Mouse (Mus musculus) cerebellum, adult 9-11 months (tissue): ENCODE measurements around the gene A630001G21Rik.

Source experiments
- DNase-seq: peaks from one replicate; pipeline ENCODE4 v3.0.0; 2022

A630001G21Rik gene

DNA sequence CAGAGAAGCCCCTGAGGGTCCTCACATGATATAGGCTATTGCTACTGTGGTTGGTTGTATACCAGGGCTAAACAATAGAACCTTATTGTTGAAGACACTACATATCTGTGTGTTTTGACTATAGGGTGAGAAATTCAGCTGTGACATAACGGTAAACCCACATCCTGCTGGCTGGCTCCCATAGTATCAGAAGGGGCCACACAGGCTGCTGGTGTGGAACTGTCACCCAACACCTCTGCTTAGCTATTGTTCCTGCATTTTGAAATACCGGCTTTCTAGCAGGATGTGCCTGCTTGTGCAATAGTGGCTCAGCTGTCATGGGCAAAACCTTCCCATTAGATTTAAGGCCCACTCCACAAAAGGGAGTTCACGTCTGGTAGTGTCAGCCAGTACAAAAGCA is 45.9 kb downstream of the A630001G21Rik start:
- no peak for DNase-seq

DNA sequence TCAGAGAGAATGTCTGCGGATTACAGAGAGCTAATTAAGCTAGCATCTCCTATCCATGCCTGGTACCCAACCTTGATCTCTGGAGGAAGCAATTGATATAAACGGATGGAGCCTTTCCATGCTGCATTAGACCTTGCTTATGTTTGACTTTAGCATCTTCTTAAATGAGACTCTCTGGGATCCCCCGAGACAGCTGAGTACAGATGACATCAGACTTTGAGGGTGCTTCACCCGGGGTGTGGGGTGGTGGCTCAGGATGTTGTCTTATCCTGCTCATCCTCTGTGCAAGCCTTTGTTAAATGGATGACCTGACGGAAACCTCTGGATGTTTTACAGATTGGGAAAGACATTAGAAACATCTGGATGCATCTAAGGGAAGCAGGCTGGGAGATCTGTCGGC is 48.0 kb downstream of the A630001G21Rik start:
- no peak for DNase-seq

DNA sequence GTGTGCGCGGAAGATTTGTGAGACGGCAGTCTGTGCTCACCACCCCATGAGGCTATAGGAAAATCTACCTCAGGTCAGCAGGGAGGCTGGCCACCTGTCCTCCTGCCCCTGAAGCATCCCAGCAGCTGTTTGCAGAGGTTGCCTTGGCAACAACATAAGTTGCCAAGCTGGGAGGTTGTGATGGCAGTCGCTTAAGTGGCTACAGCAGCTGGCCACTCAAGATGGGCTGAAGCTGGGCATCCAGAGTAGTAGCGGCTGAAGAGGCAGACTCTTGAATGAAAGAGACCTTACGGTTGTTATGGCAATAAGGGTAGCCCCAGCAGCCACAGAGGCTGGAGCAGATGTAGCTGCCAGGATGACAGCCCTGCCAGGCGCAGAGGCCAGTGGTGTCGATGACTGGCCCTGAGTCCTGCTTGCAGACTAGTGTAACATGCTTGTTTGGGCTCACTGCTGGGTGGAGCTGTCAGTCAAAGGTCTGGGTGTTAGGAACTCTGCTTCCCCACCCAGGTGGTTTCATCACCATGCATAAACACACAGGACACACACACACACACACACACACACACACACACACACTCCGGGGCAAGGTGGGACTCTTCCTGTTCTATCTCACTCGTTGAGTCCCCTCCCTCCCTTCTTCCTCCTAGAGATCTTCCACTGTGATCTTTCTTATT is 58.1 kb downstream of the A630001G21Rik start:
- no peak for DNase-seq

DNA sequence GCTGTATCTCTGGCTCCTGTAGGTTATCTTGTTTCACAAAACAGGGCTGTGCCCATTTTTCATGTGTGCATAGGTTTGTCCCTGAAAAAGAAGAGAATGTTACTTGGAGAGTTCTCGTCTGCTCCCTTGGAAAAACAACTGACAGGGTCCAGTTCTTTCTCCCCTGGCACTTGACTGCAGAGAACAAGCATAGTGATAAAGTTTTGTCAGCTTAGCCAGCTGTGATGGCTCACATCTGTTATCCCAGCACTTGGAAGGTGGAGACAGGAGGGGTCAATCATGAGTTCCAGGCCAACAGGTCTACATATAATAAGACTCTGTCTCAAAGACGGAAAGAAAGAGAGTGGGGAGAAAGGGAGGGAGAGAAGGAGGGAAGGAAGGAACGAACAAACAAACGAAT is 59.4 kb downstream of the A630001G21Rik start:
- no peak for DNase-seq

DNA sequence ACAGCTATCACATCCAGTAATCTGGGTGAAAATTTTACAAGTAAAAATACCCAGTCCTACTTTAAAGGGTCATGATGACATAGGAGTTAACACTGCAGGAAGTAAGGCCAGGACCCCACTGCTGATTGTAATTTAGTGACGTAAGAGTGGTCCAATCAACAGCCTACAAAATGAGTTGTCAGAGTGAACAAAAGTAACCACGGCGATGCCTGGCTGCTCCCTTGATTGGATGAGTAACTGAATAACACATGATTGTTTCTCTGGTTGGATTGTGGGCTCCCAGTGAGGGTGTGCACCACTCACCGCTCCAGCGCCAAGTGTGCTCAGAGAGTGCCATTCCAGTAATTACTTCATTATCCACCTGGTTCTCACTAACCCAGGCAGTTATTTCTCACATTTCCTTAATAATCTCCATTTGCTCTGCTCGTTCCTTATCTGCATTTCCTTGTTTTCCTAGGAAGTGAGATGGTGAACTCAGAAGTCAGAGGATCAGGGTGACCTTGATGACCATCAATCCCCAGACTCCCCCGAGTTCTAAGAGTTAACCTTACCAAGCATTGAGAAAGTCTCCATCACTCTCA is 61.9 kb downstream of the A630001G21Rik start:
- DNase-seq: no peak

DNA sequence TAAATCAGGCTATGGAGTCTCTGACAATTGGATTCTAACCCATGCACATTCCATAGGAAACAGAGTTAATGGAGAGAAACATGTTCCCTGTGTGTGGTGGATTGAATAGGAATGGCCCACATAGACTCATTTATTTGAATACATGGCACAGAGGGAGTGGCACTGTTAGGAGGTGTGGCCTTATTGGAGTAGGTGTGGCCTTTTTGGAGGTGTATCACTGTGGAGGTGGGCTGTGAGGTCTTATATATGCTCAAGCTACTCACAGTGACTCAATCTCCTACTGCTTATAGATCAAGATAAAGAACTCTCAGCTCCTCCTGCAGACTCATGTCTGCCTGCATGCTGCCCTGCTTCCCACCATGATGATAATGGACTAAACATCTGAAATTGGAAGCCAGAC is 63.9 kb downstream of the A630001G21Rik start:
- DNase-seq: no peak

DNA sequence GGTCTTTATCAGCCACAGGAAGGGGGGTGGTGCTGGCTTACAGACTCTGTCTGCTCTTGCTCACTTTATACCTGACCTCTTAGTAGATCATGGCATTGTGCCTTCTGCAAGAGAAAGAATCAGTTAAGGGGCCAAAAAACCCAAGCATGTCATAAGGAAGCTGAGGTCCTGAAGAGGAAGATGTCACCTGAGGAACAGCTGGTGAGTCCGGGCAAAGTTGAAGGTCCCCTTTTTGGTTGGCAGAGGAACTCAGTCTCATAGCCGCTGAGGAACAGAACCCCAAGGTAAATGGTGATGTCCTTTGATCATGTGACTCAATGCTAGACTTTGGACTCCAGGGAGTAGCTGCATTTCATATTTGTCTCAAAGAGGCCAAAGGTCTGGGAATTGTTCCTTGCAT is 71.7 kb downstream of the A630001G21Rik start:
- DNase-seq: no peak

DNA sequence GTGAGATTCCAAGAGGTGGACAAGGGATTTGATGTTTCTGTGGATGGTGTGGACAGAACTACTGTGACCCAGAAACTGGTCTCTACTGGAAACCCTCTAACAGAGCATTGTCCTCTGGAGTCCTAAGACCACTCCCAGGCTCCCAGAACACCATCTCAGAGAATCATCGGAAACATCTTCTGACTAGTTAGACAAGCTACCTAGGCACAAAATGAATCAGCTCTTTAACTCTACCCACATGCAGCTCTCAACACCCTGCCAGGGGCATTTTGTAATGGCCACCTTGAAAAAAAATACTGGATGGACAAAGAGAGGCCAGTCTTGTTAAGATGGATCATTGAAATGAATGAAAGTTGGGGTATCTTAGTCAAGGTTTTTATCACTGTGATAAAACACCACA is 72.9 kb downstream of the A630001G21Rik start:
- DNase-seq: no peak

DNA sequence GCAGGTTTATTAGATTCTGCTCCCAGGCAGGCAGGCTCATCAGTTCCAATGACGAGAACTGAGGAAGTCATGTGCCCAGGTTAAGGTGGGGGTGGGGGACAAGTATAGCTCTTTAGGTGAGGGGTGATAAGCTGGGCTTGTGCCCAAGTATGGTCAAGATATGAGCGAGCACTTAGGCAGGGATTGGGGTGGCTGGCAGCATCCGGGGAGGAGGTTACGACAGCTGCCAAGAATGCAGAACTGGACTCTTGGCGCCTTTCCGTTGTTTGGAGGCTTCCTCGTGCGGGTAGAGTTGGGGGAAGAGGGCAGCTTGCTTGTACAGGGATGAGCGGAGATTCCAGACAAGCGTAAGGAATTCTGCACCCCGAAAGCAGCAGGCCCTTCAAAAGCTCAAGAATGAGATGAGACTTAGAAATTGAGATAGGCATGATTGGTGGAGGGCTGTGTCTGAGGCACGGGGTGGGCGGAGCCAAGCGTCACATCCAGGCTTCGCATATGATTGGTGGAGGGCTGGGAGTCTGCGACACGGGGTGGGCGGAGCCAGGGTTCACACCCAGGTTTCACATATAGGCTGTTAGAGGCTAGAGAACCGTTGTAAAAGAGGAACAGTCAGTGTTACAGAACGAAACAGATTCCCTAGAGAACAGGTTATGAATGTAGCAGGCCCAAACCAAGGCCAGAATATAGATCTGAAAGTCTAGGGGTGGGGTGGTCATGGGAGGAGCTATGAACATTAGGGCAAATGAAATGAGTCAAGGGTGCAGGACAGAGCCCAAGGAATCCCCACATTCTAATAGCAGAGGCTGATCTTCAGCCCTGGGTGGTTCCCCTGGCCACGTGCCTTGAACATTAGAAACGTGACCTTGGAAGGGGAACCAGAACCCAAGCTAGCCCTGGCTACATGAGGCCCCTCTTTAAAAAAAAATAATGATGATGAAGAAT is 74.9 kb downstream of the A630001G21Rik start:
- DNase-seq: peak; percentile 36

DNA sequence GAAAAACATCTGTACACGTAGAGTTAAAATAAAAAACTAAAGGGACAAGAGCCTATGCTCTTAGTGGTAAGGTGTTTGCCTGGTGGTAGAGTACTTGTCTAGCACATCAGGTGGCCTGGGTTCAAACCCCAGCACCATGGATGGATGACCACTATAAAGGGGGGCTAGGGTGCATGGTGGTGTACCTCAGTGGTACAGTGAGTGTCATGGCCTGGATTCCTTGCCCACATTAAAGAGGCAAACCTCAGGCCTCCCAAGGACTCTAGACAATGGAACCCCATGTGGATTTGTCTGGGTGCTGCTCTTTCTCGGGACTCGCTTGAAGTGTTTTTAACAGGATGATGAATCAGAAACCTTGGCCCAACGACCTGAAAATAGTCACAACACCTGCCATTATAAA is 75.9 kb downstream of the A630001G21Rik start:
- DNase-seq: no peak

DNA sequence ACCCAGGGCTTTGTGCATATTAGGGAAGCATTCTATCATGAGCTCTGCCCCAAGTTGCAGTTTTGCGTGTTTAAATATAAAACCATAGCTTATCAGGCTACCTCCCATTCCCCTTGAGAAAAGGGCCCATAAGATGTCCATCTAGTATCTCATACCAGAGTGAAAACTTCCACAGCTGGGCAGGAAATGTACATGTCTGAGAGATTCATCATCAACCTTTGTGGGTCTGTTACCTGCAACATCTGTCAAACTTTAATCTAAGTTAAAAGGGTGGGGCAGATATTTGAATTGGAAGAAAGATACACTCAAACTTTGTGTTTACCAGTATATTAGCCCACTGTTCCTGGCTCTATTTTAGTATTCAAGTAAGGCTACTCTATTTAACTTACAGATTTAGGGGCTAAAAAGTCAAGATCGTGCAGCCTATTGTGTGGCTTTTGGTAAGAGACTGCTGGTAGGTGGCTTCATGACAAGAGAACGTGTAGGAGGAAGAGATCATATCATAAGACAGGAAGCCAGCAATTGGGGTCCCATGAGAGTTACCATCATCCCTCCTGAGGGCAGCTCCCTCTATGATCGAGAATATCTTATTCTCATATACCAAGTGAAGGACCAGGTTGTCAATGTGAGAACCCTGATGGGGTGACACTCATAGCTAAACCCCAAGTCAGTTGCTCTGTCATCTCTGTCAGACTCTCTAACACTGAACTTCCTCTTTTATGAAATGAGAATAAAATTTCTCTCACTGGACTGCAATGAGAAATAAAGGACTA is 80.5 kb downstream of the A630001G21Rik start:
- no peak for DNase-seq

DNA sequence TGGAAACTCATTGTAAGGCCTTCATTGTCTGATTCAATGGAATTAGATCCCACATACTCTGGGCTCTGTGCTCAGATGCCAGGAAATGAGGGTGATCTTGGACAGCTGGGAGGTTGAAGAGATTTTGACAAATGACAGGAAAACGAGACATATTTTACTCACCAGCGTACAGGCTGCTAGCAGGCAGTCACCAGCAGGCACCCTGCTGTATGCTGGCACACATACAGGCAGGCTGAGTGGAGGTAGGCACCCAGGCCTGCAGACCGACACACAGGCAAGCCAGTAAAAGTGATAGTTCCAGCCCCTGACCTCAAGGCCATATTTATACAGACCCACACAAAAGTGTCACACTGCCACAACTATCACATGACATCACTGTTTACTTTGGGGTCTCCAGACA is 82.8 kb downstream of the A630001G21Rik start:
- DNase-seq: no peak

DNA sequence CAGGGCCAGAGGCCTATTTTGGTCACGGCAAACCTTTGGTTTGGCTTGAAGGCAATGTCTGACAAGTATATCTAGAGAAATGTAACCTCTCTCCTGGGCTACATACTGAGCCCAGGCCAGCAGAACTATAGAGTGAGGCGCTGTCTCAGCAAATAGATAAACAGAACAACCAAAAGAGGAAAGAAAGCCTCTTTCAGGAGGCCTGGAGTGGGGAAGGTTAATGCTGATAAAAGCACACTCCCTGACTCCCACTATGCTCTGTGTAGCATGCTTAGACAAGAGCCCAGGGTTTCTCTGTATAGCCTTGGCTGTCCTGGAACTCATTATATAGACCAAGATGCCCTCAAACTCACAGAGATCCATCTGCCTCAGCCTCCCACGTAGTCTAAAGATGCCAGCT is 85.2 kb downstream of the A630001G21Rik start:
- DNase-seq: no peak

DNA sequence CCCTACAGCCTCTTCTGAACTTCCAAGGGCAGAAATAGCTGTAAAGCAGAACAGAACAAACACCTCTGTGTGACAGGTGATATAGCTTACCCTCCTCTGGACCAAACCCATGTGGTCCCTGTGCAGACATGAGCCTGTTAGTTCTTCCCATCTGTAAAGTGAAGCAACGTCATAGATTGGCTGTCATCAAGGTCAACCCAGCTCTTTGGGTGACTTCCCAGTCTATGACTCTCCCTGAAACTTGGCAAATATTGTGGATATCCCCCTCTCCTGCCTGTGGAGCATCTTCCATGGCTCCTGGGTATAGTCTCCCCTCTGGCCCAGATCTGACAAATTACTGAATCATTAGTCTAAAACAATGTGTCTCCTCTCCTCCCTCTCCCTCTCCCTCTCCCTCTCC is 86.2 kb downstream of the A630001G21Rik start:
- DNase-seq: no peak

DNA sequence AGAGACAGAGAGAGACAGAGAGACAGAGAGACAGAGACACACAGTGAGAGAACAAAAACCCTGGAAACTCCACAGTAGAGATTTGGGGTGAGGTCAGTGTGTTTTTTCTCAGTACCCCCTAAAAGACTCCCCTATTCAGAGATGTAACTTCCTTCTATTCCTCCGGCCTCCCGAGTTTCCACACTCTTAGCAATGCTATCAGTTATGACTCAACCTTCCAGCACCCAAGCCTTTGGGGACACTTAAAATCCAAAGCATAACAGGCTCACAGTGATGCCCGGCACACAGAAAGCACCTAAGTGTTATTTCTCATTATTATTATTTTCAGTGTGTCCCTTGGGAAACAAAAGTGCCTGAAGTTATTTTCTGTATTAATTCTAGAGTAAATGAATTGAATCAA is 87.9 kb downstream of the A630001G21Rik start:
- no peak for DNase-seq

DNA sequence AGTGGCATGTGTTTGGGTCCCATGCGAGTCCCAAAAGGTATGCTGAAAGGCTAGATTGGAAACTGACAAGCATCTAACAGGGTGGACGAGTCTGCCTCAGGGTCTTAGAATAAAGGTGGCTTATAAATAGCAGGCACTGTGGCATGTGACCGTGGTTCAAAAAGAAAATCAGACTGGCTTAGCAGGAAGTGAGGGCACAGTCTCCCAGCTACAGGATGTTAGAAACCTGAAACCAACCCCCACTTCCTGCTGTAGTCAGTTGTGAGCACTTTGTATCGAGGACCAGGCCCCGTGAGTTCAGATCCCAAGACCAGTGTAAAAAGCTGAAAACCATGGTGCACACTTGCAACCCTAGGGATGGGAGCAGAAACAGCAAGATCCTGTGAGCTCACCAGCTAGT is 91.1 kb downstream of the A630001G21Rik start:
- no peak for DNase-seq

DNA sequence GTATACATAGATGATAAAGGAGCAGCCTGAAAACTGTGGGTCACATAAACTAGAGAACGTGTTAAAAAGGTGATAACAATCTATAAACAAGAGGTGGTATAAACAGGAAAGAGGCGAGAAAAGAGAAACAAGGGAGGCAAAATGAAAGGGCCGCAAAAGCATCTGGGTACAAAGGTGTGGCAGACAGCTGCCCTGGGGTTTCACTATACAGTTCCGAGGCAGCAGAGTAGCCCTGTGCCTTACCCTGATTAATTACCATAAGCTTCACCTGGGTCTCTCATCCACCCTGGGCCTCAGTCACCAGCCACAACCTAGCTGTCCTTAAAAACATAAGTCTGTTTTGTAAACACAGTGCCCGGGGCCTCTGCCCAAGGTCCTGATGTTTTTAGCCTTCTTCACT is 91.8 kb downstream of the A630001G21Rik start:
- no peak for DNase-seq

DNA sequence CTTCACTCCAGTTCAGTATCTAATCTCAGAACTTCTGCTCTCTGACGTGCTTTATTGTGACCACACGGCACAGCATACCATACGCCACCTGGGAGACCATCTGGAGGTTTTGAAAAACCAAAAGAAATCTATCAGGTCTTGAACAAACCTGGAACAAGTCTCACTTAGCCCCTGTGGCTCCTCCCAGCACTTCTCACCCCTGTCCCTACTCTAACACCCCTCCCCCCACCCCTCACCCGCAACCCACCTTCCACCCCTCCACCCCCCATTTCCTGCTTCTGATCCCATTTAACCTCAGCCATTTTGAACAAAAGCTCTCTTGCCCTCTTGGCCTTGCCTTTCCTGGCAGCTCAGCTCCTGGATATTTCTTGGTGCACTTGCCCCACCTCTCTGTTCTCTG is 98.2 kb downstream of the A630001G21Rik start:
- DNase-seq: no peak
